Mouse (Mus musculus) cerebellum, postnatal 25 days (tissue): ENCODE measurements at regions not wholly inside any gene's neighbourhood (a gene's known extent, or its start where the extent isn't known, plus 50 kb on each side); places are given as distances from the start of the nearest gene placed in this dataset.
"Not testable (repeated sequence)": the region's sequence is repeated elsewhere in the genome, so short reads cannot be mapped to it uniquely, and the experiment has no call there.

ENCODE experiments used
- DNase-seq, 2 experiments: peaks; one replicate each; pipeline ENCODE4 v3.0.0; 2021; ENCODE audit warnings: mixed read lengths in 2 of 2

GRCm38 (mm10) chr10:14333344-14333743, 212.1 kb downstream of the Adgrg6 start:
- no peak for DNase-seq

- DNase-seq: peak; percentile 6 to 19
Measured at GRCm38 (mm10) chr10:14332688-14333117, 212.8 kb downstream of the Adgrg6 start.

GRCm38 (mm10) chr10:14328846-14329245, 216.6 kb downstream of the Adgrg6 start:
- DNase-seq: no peak

- no peak for DNase-seq
Measured at GRCm38 (mm10) chr10:14326229-14326628, 219.2 kb downstream of the Adgrg6 start.

GRCm38 (mm10) chr10:14321503-14321902, 224.0 kb downstream of the Adgrg6 start:
- DNase-seq: peak; percentile 84 to 88

GRCm38 (mm10) chr10:14315232-14315631, 230.2 kb downstream of the Adgrg6 start:
- no peak for DNase-seq

GRCm38 (mm10) chr10:14314607-14315006, 230.9 kb downstream of the Adgrg6 start:
- no peak for DNase-seq

- DNase-seq: no peak
Measured at GRCm38 (mm10) chr10:14314004-14314581, 231.4 kb downstream of the Adgrg6 start.

- DNase-seq: no peak
Measured at GRCm38 (mm10) chr10:14312959-14313358, 232.5 kb downstream of the Adgrg6 start.

GRCm38 (mm10) chr10:14311962-14312361, 233.5 kb downstream of the Adgrg6 start:
- no peak for DNase-seq

- DNase-seq: no peak
Measured at GRCm38 (mm10) chr10:14306811-14307210, 238.6 kb downstream of the Adgrg6 start.

- DNase-seq: no peak
Measured at GRCm38 (mm10) chr10:14303476-14303875, 242.0 kb downstream of the Adgrg6 start.

- no peak for DNase-seq
Measured at GRCm38 (mm10) chr10:14296147-14296546, 249.3 kb downstream of the Adgrg6 start.

- not testable (repeated sequence) for DNase-seq
Measured at GRCm38 (mm10) chr10:14292701-14293100, 252.8 kb downstream of the Adgrg6 start.

GRCm38 (mm10) chr10:14287551-14287950, 257.9 kb downstream of the Adgrg6 start:
- no peak for DNase-seq

GRCm38 (mm10) chr10:14276631-14277030, 268.8 kb downstream of the Adgrg6 start:
- no peak for DNase-seq

- DNase-seq: no peak
Measured at GRCm38 (mm10) chr10:14275477-14275876, 270.0 kb downstream of the Adgrg6 start.

- no peak for DNase-seq
Measured at GRCm38 (mm10) chr10:14270008-14270407, 275.5 kb downstream of the Adgrg6 start.

GRCm38 (mm10) chr10:14267641-14268040, 277.8 kb downstream of the Adgrg6 start:
- no peak for DNase-seq

GRCm38 (mm10) chr10:14239670-14240069, 273.8 kb downstream of the Hivep2 start:
- no peak for DNase-seq

GRCm38 (mm10) chr10:14234896-14235604, 269.2 kb downstream of the Hivep2 start:
- no peak for DNase-seq

GRCm38 (mm10) chr10:14234005-14234602, 268.2 kb downstream of the Hivep2 start:
- DNase-seq: no peak

- DNase-seq: no peak
Measured at GRCm38 (mm10) chr10:14233335-14233734, 267.5 kb downstream of the Hivep2 start.

GRCm38 (mm10) chr10:14231464-14231863, 265.6 kb downstream of the Hivep2 start:
- DNase-seq: no peak
